Mouse (Mus musculus): ENCODE measurements at regions not wholly inside any gene's neighbourhood (a gene's known extent, or its start where the extent isn't known, plus 50 kb on each side); places are given as distances from the start of the nearest gene placed in this dataset.

DNA sequence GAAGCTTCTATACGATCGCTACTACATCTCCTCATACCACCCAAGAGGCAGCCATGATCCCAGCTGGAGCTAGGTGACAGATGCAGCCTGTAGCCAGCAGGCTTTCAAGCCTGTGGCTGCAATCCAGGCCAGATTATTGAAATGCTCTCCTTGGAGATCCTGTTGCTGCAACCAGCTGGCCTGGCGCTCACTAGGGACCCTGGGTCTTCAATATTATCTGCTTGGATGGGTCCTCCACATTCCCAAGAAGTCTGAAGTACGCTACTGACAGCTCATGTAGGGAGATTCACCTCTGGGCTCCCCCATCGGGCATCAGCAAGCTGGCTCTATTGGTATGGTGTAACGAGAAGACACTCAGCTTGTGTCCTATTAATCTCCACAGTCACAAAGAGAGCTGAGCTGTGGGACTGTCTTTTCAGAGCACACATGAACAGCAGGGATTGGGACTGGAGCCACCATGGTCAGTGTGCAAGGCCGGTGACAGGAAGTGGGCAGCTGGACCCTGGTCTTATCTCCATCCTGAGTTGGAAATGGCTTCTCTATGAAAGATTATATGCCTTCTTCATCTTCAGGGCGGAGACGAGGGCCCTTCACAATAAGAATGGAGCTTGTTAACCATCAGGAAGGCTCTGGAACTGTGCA is 93.6 kb upstream of the Neo1 start:
- Histone ChIP-seq H3K4me1 (ENCODE audit: control insufficient read depth in 2 of 2, insufficient read depth in 2 of 2, low read length in 2 of 2, poor library complexity in 1 of 2) (no peaks in the 10 kb centered on the region), H3K9me3 (ENCODE audit: control insufficient read depth, insufficient read depth, low read depth, low read length) (no peaks in the 10 kb centered on the region), H3K27ac (ENCODE audit: insufficient read depth, low read depth, low read length, poor library complexity, severe bottlenecking) (no peak overlapping the region), H3K36me3 (ENCODE audit: control insufficient read depth, insufficient read depth, low read length, poor library complexity, severe bottlenecking) (no peaks in the 10 kb centered on the region), H3K9ac (ENCODE audit: insufficient read depth, low read depth, low read length, poor library complexity, severe bottlenecking) (no peak overlapping the region), H3K4me3 (ENCODE audit: insufficient read depth in 1 of 2, low read depth in 1 of 2, low read length in 2 of 2, poor library complexity in 1 of 2, severe bottlenecking in 1 of 2) (no peak overlapping the region)
- DNase-seq (ENCODE audit: low read depth, low spot score), result no peak
- TF ChIP-seq MAFK (IDR thresholded peaks at IDR 0.05; ENCODE audit: insufficient read depth, low read depth, low read length) (no peak), CHD2 (IDR thresholded peaks at IDR 0.05; ENCODE audit: low read depth, low read length) (no peak), HCFC1 (IDR thresholded peaks at IDR 0.05; ENCODE audit: borderline replicate concordance, insufficient read depth, low read length) (no peak), ZNF384 (IDR thresholded peaks at IDR 0.05; ENCODE audit: low read depth, low read length) (no peak), ZC3H11A (IDR thresholded peaks at IDR 0.05; ENCODE audit: borderline replicate concordance, low read depth, low read length) (no peak)
- in situ Hi-C loops (cut with MboI; ENCODE audit: low sequenced_read_pairs in 2 of 2, unreplicated experiment in 2 of 2), result no loop called here

DNA sequence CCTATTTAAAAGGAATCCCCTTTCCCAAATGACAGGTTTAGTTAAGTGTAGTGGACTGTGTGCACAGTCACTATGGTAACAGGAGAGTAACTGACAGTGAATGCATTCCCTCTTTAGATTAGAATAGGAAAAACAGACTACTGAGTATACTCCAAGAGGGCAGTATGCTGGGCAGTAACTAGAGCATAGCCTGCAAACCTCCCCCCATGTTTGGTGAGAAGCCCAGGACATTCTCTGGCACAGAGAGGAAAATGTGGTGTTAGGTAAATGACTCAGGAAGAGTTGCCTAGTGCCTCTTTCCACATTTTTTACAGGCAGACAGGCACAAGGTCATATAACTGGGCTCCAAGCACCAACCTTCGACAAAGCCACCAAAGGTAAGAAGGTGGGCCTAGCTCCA is 93.0 kb upstream of the Neo1 start:
- Histone ChIP-seq H3K4me3 (ENCODE audit: insufficient read depth in 1 of 2, low read depth in 1 of 2, low read length in 2 of 2, poor library complexity in 1 of 2, severe bottlenecking in 1 of 2) (no peak overlapping the region), H3K9ac (ENCODE audit: insufficient read depth, low read depth, low read length, poor library complexity, severe bottlenecking) (no peak overlapping the region), H3K36me3 (ENCODE audit: control insufficient read depth, insufficient read depth, low read length, poor library complexity, severe bottlenecking) (no peaks in the 10 kb centered on the region), H3K27ac (ENCODE audit: insufficient read depth, low read depth, low read length, poor library complexity, severe bottlenecking) (no peak overlapping the region), H3K4me1 (ENCODE audit: control insufficient read depth in 2 of 2, insufficient read depth in 2 of 2, low read length in 2 of 2, poor library complexity in 1 of 2) (no peaks in the 10 kb centered on the region), H3K9me3 (ENCODE audit: control insufficient read depth, insufficient read depth, low read depth, low read length) (no peaks in the 10 kb centered on the region)
- TF ChIP-seq ZNF384 (IDR thresholded peaks at IDR 0.05; ENCODE audit: low read depth, low read length) (no peak), HCFC1 (IDR thresholded peaks at IDR 0.05; ENCODE audit: borderline replicate concordance, insufficient read depth, low read length) (no peak), MAFK (IDR thresholded peaks at IDR 0.05; ENCODE audit: insufficient read depth, low read depth, low read length) (no peak), ZC3H11A (IDR thresholded peaks at IDR 0.05; ENCODE audit: borderline replicate concordance, low read depth, low read length) (no peak), CHD2 (IDR thresholded peaks at IDR 0.05; ENCODE audit: low read depth, low read length) (no peak)
- in situ Hi-C loops (cut with MboI; ENCODE audit: low sequenced_read_pairs in 2 of 2, unreplicated experiment in 2 of 2), result no loop called here
- DNase-seq (ENCODE audit: low read depth, low spot score), result no peak

GRCm38 (mm10) chr9:59128023-59128422 is 91.8 kb upstream of the Neo1 start:
- Histone ChIP-seq H3K36me3 (ENCODE audit: control insufficient read depth, insufficient read depth, low read length, poor library complexity, severe bottlenecking) (no peaks in the 10 kb centered on the region), H3K4me3 (ENCODE audit: insufficient read depth in 1 of 2, low read depth in 1 of 2, low read length in 2 of 2, poor library complexity in 1 of 2, severe bottlenecking in 1 of 2) (no peak overlapping the region), H3K27ac (ENCODE audit: insufficient read depth, low read depth, low read length, poor library complexity, severe bottlenecking) (no peak overlapping the region), H3K9ac (ENCODE audit: insufficient read depth, low read depth, low read length, poor library complexity, severe bottlenecking) (no peak overlapping the region), H3K9me3 (ENCODE audit: control insufficient read depth, insufficient read depth, low read depth, low read length) (no peaks in the 10 kb centered on the region), H3K4me1 (ENCODE audit: control insufficient read depth in 2 of 2, insufficient read depth in 2 of 2, low read length in 2 of 2, poor library complexity in 1 of 2) (no peaks in the 10 kb centered on the region)
- TF ChIP-seq MAFK (IDR thresholded peaks at IDR 0.05; ENCODE audit: insufficient read depth, low read depth, low read length) (no peak), ZNF384 (IDR thresholded peaks at IDR 0.05; ENCODE audit: low read depth, low read length) (no peak), HCFC1 (IDR thresholded peaks at IDR 0.05; ENCODE audit: borderline replicate concordance, insufficient read depth, low read length) (no peak)
- in situ Hi-C loops (cut with MboI; ENCODE audit: low sequenced_read_pairs in 2 of 2, unreplicated experiment in 2 of 2), result no loop called here
- no peak for DNase-seq (ENCODE audit: low read depth, low spot score)

DNA sequence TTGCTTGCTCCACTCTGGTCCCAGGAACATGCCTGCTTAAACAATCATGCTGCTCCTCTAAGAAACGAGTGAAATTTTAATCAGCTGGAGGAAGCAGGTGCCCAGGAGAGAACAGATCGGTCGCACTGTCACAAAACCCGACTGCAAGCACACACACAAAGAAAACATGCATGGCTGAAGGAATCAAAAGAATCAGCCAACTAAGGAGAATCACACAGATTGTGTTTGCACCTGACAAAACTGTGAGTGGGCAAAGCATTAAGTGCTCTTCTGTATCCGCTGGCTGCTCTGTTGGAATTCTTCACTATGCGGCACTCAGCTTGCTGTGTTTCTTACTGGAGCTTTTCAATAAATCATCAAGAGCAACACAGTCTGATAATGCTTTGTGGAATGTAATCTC is 89.6 kb upstream of the Neo1 start:
- no peaks in the 10 kb centered on the region for H3K9me3 ChIP-seq (ENCODE audit: control insufficient read depth, insufficient read depth, low read depth, low read length)
- no peak overlapping the region for H3K9ac ChIP-seq (ENCODE audit: insufficient read depth, low read depth, low read length, poor library complexity, severe bottlenecking)
- TF ChIP-seq ZNF384 (IDR thresholded peaks at IDR 0.05; ENCODE audit: low read depth, low read length) (no peak), HCFC1 (IDR thresholded peaks at IDR 0.05; ENCODE audit: borderline replicate concordance, insufficient read depth, low read length) (no peak), ZC3H11A (IDR thresholded peaks at IDR 0.05; ENCODE audit: borderline replicate concordance, low read depth, low read length) (no peak), MAFK (IDR thresholded peaks at IDR 0.05; ENCODE audit: insufficient read depth, low read depth, low read length) (no peak), CHD2 (IDR thresholded peaks at IDR 0.05; ENCODE audit: low read depth, low read length) (no peak)
- no peak overlapping the region for H3K27ac ChIP-seq (ENCODE audit: insufficient read depth, low read depth, low read length, poor library complexity, severe bottlenecking)
- H3K4me1 ChIP-seq (ENCODE audit: control insufficient read depth in 2 of 2, insufficient read depth in 2 of 2, low read length in 2 of 2, poor library complexity in 1 of 2), result no peaks in the 10 kb centered on the region
- no peak for DNase-seq (ENCODE audit: low read depth, low spot score)
- in situ Hi-C loops (cut with MboI; ENCODE audit: low sequenced_read_pairs in 2 of 2, unreplicated experiment in 2 of 2), result no loop called here
- no peaks in the 10 kb centered on the region for H3K36me3 ChIP-seq (ENCODE audit: control insufficient read depth, insufficient read depth, low read length, poor library complexity, severe bottlenecking)
- no peak overlapping the region for H3K4me3 ChIP-seq (ENCODE audit: insufficient read depth in 1 of 2, low read depth in 1 of 2, low read length in 2 of 2, poor library complexity in 1 of 2, severe bottlenecking in 1 of 2)

GRCm38 (mm10) chr9:59116561-59116960 is 80.3 kb upstream of the Neo1 start:
- DNase-seq (ENCODE audit: low read depth, low spot score), result no peak

More at GRCm38 (mm10) chr9:59116561-59116960, 80.3 kb upstream of the Neo1 start:
- H3K27ac ChIP-seq (ENCODE audit: insufficient read depth, low read depth, low read length, poor library complexity, severe bottlenecking), result no peak overlapping the region
- no peaks in the 10 kb centered on the region for H3K36me3 ChIP-seq (ENCODE audit: control insufficient read depth, insufficient read depth, low read length, poor library complexity, severe bottlenecking)
- H3K4me1 ChIP-seq (ENCODE audit: control insufficient read depth in 2 of 2, insufficient read depth in 2 of 2, low read length in 2 of 2, poor library complexity in 1 of 2), result no peaks in the 10 kb centered on the region
- no peak overlapping the region for H3K9ac ChIP-seq (ENCODE audit: insufficient read depth, low read depth, low read length, poor library complexity, severe bottlenecking)
- no peaks in the 10 kb centered on the region for H3K9me3 ChIP-seq (ENCODE audit: control insufficient read depth, insufficient read depth, low read depth, low read length)
- no peak for TF ChIP-seq HCFC1 (IDR thresholded peaks at IDR 0.05; ENCODE audit: borderline replicate concordance, insufficient read depth, low read length)
- no peak for TF ChIP-seq CHD2 (IDR thresholded peaks at IDR 0.05; ENCODE audit: low read depth, low read length)
- no peak for TF ChIP-seq ZC3H11A (IDR thresholded peaks at IDR 0.05; ENCODE audit: borderline replicate concordance, low read depth, low read length)
- TF ChIP-seq MAFK (IDR thresholded peaks at IDR 0.05; ENCODE audit: insufficient read depth, low read depth, low read length), result no peak
- TF ChIP-seq ZNF384 (IDR thresholded peaks at IDR 0.05; ENCODE audit: low read depth, low read length), result no peak
- in situ Hi-C loops (cut with MboI; ENCODE audit: low sequenced_read_pairs in 2 of 2, unreplicated experiment in 2 of 2), result no loop called here
- H3K4me3 ChIP-seq (ENCODE audit: insufficient read depth in 1 of 2, low read depth in 1 of 2, low read length in 2 of 2, poor library complexity in 1 of 2, severe bottlenecking in 1 of 2), result no peak overlapping the region

Data from ES-E14 (cell line).